Mouse (Mus musculus): Measurements from ENCODE around the gene Sntb2. TPM values are rescaled to one million over a fixed set of nuclear protein-coding genes. Genes with fewer than 3 reads are reported as not detected.

Gene Sntb2
- total and polyA plus RNA-seq, 3 experiments, result 0.86 to 2.3 (median 1.3) TPM

- Histone ChIP-seq H3K36me3 (replicated peaks in 1 of 2; ENCODE audit: control insufficient read depth in 1 of 2, insufficient read depth in 1 of 2, low read length in 1 of 2) (peaks cover 0 to 10% of the 10 kb centered on the region in 2 experiments), H3K27ac (ENCODE audit: insufficient read depth, low read depth) (no peak overlapping the region), H3K4me1 (ENCODE audit: control insufficient read depth in 1 of 2, insufficient read depth in 2 of 2) (peaks cover 0 to 3% of the 10 kb centered on the region in 2 experiments; a peak in 1 of 4 replicates), H3K79me2 (replicated peaks; ENCODE audit: control insufficient read depth, extremely low read depth, insufficient read depth, poor library complexity, severe bottlenecking) (no peaks in the 10 kb centered on the region), H3K9ac (ENCODE audit: insufficient read depth, low read depth) (no peak overlapping the region), H3K9me3 (replicated peaks; ENCODE audit: low read length) (no peaks in the 10 kb centered on the region), H3K4me2 (ENCODE audit: insufficient read depth, low read depth, poor library complexity, severe bottlenecking) (no peak overlapping the region), H3K4me3 (replicated peaks in 1 of 3; ENCODE audit: low read depth in 2 of 3, low read length in 2 of 3, poor library complexity in 1 of 3) (no peak overlapping the region), H3K27me3 (replicated peaks) (no peaks in the 10 kb centered on the region)
- dilution Hi-C loops (cut with MboI; ENCODE audit: extremely low pct_ligation_motif_present, extremely low pct_unique_long_range_greater_than_20kb, low sequenced_read_pairs), result no loop called here
- DNase-seq (ENCODE audit: extremely low read depth), result no peak
- in situ Hi-C loops (cut with MboI; ENCODE audit: low pct_ligation_motif_present, low pct_unique_long_range_greater_than_20kb, low sequenced_read_pairs), result no loop called here
- TF ChIP-seq MAFK (IDR thresholded peaks at IDR 0.05; ENCODE audit: insufficient replicate concordance, low read length) (0 out of 2 replicates have a peak, but pooled peaks have one; percentile 26), KAT2A (IDR thresholded peaks at IDR 0.05; ENCODE audit: insufficient replicate concordance, low read length) (no peak), BHLHE40 (IDR thresholded peaks at IDR 0.05; ENCODE audit: low read depth, low read length) (no peak), TCF12 (IDR thresholded peaks at IDR 0.05; ENCODE audit: low read depth, low read length) (no peak), HCFC1 (IDR thresholded peaks at IDR 0.05; ENCODE audit: low read depth, low read length) (no peak), MYC (IDR thresholded peaks at IDR 0.05; ENCODE audit: low read depth, low read length) (no peak), EP300 (IDR thresholded peaks at IDR 0.05; ENCODE audit: low read length) (peak; percentile 50), RCOR1 (conservative IDR thresholded peaks at IDR 0.05; ENCODE audit: low read depth, low read length) (no peak), ZKSCAN1 (IDR thresholded peaks at IDR 0.05; ENCODE audit: borderline replicate concordance, low read depth, low read length) (no peak), ETS1 (conservative IDR thresholded peaks at IDR 0.05; ENCODE audit: low read depth, low read length) (peak; percentile 43)
Observed at GRCm38 (mm10) chr8:106929155-106929913, 6.2 kb upstream of the Sntb2 start.

GRCm38 (mm10) chr8:106929921-106930320 lies 5.6 kb upstream of the Sntb2 start:
- H3K27me3 ChIP-seq (replicated peaks), result no peaks in the 10 kb centered on the region
- no peaks in the 10 kb centered on the region for H3K79me2 ChIP-seq (replicated peaks; ENCODE audit: control insufficient read depth, extremely low read depth, insufficient read depth, poor library complexity, severe bottlenecking)
- no peak overlapping the region for H3K4me3 ChIP-seq (replicated peaks in 1 of 3; ENCODE audit: low read depth in 2 of 3, low read length in 2 of 3, poor library complexity in 1 of 3)
- no peaks in the 10 kb centered on the region for H3K9me3 ChIP-seq (replicated peaks; ENCODE audit: low read length)
- H3K36me3 ChIP-seq (replicated peaks in 1 of 2; ENCODE audit: control insufficient read depth in 1 of 2, insufficient read depth in 1 of 2, low read length in 1 of 2), result peaks cover 0 to 4% of the 10 kb centered on the region in 2 experiments
- no peak overlapping the region for H3K27ac ChIP-seq (ENCODE audit: insufficient read depth, low read depth)
- no peak for DNase-seq (ENCODE audit: extremely low read depth)
- TF ChIP-seq USF2 (conservative IDR thresholded peaks at IDR 0.05; ENCODE audit: low read depth, low read length) (no peak), MYC (IDR thresholded peaks at IDR 0.05; ENCODE audit: low read depth, low read length) (no peak), JUND (conservative IDR thresholded peaks at IDR 0.05; ENCODE audit: low read depth, low read length) (no peak), BHLHE40 (IDR thresholded peaks at IDR 0.05; ENCODE audit: low read depth, low read length) (no peak), ETS1 (conservative IDR thresholded peaks at IDR 0.05; ENCODE audit: low read depth, low read length) (no peak), MXI1 (IDR thresholded peaks at IDR 0.05; ENCODE audit: low read depth, low read length) (no peak), ZMIZ1 (IDR thresholded peaks at IDR 0.05; ENCODE audit: low read depth, low read length) (no peak), MAFK (IDR thresholded peaks at IDR 0.05; ENCODE audit: insufficient replicate concordance, low read length) (no peak), ZKSCAN1 (IDR thresholded peaks at IDR 0.05; ENCODE audit: borderline replicate concordance, low read depth, low read length) (no peak), GABPA (IDR thresholded peaks at IDR 0.05; ENCODE audit: insufficient replicate concordance, low read depth, low read length) (no peak), ELF1 (IDR thresholded peaks at IDR 0.05; ENCODE audit: low read depth, low read length) (no peak), RCOR1 (conservative IDR thresholded peaks at IDR 0.05; ENCODE audit: low read depth, low read length) (no peak), MEF2A (IDR thresholded peaks at IDR 0.05; ENCODE audit: borderline replicate concordance, low read depth, low read length) (no peak), NRF1 (IDR thresholded peaks at IDR 0.05; ENCODE audit: low read depth, low read length) (no peak), TCF12 (IDR thresholded peaks at IDR 0.05; ENCODE audit: low read depth, low read length) (no peak), ZC3H11A (IDR thresholded peaks at IDR 0.05; ENCODE audit: low read depth, low read length) (no peak), USF1 (IDR thresholded peaks at IDR 0.05; ENCODE audit: low read depth, low read length) (no peak), POLR2AphosphoS2 (IDR thresholded peaks at IDR 0.05; ENCODE audit: low read depth, low read length) (no peak), UBTF (IDR thresholded peaks at IDR 0.05; ENCODE audit: low read depth, low read length) (no peak), EP300 (IDR thresholded peaks at IDR 0.05; ENCODE audit: low read length) (no peak)
- no peak overlapping the region for H3K9ac ChIP-seq (ENCODE audit: insufficient read depth, low read depth)
- dilution Hi-C loops (cut with MboI; ENCODE audit: extremely low pct_ligation_motif_present, extremely low pct_unique_long_range_greater_than_20kb, low sequenced_read_pairs) (no loop called here), in situ Hi-C loops (cut with MboI; ENCODE audit: low pct_ligation_motif_present, low pct_unique_long_range_greater_than_20kb, low sequenced_read_pairs) (no loop called here)
- no peak overlapping the region for H3K4me2 ChIP-seq (ENCODE audit: insufficient read depth, low read depth, poor library complexity, severe bottlenecking)
- H3K4me1 ChIP-seq (ENCODE audit: control insufficient read depth in 1 of 2, insufficient read depth in 2 of 2), result peaks cover 0 to 3% of the 10 kb centered on the region in 2 experiments; a peak in 1 of 4 replicates

Measured in CH12.LX (cell line).